Mouse (Mus musculus) ovary, adult 10 weeks (tissue): ENCODE results near the gene Rab22a. TPM values are rescaled to one million over a fixed set of nuclear protein-coding genes. Genes with fewer than 3 reads are reported as not detected.

ENCODE experiments used
- polyA plus RNA-seq: library from polyadenylated mRNA; stranded (reverse); fragments of 350-450 nt; fragmentation: Illumina TruSeq; extraction: RNeasy Lipid Tissue Mini Kit (QIAGEN cat#74804); gene quantifications from one replicate; pipeline ENCODE4 v1.2.3, GENCODE M21; 2014

Gene Rab22a
- 35.4 TPM for polyA plus RNA-seq

GRCm38 (mm10) chr2:173659057-173659925 lies at the start of gene Rab22a:
Gene Rab22a (plus strand): TSS chr2:173659760.

GRCm38 (mm10) chr2:173719115-173719514 lies 59.6 kb downstream of the Rab22a start, which contains the start of gene 1700010B08Rik:
Gene 1700010B08Rik (plus strand): TSS chr2:173719415.

DNA sequence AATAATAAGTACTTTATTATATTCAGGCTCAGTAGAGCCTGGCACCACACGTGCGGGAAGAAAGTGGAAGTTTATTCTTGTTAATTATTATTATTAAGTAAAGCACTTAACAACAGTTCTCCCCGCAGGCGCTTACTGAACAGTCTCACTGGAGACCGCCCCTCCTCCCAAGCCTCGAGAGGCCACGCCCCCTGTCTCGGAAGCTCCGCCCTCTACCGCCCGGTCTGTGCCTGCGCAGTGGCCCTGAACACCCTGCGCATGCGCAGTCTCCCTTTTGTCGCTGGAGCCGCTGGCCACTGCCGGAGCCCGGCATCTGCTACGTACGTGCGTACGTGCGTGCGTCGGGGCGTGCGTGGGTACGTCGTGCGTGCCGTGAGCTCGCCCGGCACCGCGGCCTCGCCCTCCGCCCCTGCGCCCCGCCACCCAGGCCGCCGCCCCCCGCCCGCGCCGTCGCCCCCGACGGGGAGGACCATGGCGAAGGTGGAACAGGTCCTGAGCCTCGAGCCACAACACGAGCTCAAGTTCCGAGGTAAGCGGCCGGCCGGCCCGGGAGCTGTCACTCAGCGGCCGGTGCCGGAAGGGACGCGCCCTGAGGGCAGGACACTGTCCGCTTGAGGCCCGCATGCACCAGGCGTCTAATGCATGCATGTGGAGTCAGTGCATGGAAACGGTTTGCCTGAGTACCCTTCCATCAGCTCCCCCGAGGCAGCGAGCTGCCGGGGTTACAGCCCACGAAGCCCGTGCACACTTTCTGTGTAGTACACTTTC lies 77.8 kb downstream of the Rab22a start, which contains the start of gene Vapb:
TSS of gene Vapb (plus strand) at position 290 of the 768 bp plus-strand sequence.

Other genes with a start within 250 kb of the Rab22a start
- gene 1700021F07Rik, start 137.2 kb upstream of the Rab22a start, polyA plus RNA-seq = not detected
- gene Ankrd60, start 81.4 kb upstream of the Rab22a start, polyA plus RNA-seq = not detected
- not detected for gene 1700010B08Rik, start 59.7 kb downstream of the Rab22a start, polyA plus RNA-seq
- 125 TPM for gene Vapb, start 77.8 kb downstream of the Rab22a start, polyA plus RNA-seq